Mouse (Mus musculus) 3T3-L1 (cell line): ENCODE data around the gene Dnah11.

Source experiments
- DNase-seq: peaks from one replicate; pipeline ENCODE4 v3.0.0-alpha.2; 2015; ENCODE audit warnings: low read depth, low spot score

Dnah11 gene

DNA sequence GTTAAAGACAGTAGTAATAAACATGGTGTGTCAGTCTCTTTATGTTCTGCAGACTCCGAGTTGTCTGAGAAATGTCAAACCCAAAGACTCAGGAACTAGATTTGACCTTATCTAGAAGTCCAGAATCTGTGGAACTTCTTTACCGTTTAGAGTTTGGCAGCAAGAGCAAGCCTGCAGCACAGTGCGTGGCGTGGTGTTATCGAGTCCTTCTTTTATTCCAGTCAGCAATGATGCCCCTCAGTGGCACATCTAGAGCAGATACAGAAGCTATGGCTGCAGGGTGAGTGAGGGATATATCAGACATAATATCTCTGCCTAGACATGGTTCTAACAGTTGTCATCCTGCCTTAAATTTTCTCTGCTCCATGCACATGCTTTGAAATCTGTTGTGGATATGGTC lies 336.2 kb downstream of the Dnah11 start:
- DNase-seq: no peak

DNA sequence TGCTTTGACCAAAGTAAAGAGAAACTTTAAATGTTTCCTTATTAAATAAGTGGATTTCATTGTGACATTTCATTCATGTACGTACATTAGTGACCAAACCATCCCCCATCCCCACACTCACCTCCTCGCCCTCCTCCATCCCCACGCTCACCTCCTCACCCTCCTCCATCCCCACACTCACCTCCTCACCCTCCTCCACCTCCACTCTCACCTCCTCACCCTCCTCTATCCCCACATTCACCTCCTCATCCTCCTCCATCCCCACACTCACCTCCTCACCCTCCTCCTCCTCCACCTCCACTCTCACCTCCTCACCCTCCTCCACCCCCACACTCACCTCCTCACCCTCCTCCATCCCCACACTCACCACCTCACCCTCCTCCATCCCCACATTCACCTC lies 337.6 kb downstream of the Dnah11 start:
- DNase-seq: no peak

DNA sequence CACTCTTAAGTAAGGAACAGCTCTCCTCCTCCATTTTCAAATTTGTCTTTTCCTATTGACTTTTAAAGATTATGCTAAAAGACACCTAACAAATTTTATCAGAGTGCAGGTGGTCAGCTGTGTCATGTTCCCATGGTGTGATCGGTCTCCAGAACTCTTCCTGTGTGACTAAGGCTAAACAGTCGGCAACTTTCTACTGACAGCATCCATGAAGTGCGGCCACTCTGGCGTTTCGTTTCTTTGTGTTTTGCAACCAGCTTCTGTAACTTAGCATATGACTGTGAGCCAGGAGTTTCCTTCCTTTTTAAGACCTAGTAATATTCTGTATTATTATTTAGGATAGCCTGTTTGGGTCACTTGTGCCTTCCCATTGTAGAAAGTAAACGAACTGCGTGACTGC lies 338.0 kb downstream of the Dnah11 start:
- DNase-seq: no peak

DNA sequence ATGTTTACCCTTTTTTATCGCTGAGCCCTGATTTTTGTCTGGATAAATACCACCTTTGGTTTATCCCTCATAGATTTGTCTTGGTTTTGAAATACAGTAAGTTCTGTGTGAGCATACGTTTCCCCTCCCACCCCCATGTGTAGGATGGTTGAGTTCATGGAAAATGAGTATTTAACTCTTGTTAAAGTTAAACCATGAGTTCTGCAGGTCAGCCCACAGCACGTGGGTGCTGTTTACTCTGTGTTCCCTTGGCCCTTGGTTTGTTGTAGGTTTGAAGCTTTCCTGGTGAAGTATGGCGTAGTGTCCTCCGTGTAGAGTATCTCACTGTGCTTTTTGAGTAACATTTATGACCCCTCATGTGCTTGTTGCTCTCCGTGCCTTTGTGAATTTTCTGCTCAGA lies 341.0 kb downstream of the Dnah11 start:
- no peak for DNase-seq

DNA sequence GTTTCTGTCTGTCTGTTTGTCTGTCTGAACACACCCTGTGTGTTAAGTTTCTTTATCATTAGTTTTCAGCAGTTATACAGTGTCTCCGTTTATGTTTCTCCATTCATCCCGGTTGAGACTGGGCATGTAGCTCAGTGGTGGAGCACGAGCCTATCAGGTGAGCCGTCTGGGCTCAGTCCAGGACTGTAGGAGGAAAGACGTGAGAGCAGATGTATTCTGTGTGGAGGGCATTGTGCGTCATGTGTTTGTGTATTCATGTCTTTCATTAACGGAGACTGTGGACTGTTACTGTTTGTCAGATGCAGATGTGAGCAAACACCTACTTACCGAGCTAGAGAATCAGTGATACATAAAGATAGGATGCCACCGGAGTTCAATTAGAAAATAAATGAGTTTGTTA lies 341.8 kb downstream of the Dnah11 start:
- no peak for DNase-seq

DNA sequence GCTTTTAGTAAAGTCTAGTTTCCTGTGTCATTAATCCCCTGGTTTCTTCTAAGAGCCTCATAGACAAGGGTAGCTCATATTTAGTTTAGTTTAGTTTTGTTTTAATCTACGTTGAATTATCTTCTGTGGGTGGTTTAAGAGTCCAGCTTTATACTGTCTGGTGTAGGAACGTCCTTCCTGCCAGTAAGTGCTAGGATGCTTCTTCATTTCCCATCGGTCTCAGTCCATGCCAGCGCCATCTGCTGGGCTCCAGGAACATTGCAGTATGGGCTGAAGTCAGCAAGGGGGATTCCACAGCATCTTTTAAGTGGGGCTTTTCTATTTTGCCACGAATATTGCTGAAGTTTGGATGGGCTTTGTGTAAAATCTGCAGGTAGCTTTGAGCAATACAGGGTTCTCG lies 345.5 kb downstream of the Dnah11 start:
- DNase-seq: peak; percentile 57

DNA sequence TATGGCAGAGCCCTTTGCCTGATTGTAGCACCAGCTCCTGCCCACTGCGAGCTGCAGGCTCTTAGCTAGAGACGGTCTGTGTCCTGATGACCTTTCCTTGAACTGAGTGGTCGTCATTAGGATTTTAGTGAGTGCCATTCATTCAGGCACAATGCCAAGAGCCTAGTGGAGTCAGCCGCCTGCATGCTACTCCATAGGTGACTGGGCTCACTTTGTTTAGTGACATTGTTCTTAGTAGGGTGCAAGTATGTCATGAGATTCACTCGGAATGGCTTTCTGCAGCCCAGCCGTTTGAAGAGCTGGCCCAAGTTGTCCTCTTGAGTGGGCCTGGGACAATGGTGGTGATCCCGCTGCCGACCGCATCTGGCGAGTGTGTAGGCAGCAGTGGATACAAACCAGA lies 348.4 kb downstream of the Dnah11 start:
- DNase-seq: no peak

DNA sequence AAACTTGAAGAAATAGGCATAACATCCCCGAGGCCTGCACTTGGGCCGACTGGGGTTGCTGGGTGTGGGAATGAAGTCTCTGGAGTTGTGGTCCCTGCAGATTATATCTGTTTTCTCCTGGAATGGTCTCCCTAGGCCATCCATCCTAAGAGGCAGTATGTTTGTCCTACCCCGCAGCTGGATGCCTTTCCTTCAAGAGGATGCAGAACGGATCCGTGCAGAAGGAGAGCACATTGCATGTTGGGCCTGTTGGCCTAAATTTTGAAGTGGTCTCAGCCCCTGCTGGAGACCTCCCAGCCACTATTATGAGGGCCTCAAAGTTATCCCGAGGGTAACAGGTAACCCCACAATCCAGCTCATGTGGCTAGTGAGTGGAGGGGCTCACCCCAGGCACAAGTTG lies 350.2 kb downstream of the Dnah11 start:
- DNase-seq: no peak

DNA sequence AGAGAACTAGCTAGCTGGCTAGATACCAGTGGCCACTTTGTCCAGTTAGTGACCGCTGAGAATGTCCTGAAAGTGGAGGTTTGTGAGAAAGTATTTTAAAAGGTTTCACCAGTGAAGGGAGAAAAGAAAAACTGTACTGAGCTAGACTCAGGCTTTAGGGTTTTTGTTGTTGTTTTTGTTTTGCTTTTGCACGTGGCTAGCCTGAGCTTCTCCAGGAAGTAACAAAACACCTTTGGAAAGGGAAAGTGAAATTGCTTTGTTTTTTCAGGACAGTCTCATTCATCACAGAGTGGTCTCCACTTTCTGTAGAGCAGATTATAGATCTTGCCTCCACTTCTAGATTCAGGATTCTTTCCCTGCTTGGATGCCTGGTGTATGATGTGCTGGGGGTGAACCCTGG lies 353.9 kb downstream of the Dnah11 start:
- DNase-seq: peak; percentile 12

DNA sequence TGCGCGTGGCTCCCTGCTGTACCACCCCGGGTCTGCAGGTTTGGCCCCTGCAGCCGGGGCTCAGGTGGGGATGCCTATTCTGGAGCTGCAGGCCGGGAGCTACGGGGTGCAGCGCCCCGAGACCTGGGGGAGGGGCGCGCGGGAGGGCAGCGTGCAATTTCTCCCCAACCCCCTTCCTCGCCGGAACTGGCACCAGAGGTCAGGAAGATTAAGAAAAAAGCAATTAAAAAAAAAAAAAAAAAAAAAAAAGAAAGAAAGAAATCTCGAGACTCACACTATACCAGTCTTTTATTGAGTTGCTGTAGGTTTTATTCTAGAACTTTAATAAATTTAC lies 354.8 kb downstream of the Dnah11 start:
- no peak for DNase-seq

DNA sequence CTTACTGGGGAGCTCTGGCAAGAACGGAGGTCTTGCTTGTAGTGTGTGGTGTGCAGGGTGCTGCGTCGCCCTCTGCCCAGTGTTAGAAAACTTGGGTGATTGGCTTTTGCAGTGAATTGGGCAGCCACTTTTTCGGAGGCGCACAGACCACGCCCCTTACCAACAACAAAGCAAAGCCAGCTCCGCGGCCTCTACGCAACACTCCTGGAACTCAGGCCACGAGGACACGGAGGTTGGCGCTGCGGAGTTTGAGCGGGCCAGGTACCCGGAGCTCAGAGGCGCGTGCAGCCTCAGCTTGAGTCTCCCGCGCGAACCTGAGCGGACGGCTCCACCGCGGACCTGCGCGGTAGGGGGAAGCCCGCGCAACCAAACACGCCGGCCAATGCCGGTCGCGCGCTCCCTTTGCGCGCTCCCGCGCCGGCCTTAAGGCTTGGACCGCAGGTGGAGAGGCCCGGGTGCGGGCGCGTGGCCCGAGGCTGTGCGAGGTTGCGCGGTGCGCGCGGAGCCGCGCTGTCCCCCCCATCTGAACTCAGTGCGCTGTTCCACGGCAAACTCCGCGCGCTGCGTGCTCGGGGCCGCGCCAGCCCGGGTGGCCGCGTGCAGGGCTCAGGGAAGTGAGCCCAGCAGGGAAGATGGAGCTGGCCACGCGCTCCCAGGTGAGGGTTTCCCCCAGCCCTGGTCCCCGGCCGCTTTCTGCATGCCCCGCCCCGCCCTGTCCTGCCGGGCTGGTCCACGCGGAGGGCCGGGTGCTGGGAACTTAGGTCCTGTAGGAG lies 355.4 kb downstream of the Dnah11 start:
- peak; percentile 65 for DNase-seq

DNA sequence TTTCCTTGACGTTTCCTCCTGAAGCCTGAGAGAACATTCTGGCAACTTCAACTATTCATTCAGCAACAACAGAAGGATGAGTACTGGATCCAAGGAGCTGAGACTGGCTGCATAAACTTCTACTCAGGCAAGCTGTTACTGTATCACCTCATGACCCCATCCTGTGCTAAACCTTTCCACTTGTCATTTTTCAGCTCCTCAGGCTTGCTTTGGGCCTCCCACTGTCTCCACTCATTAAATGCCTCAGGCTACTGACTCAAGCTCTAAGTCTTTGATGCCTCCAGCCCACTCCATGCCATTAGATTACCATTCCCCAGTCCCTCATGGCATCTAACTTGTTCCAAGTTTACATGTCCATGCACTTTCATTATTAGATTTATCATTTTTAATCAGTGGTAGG lies 356.2 kb downstream of the Dnah11 start:
- DNase-seq: peak; percentile 89

DNA sequence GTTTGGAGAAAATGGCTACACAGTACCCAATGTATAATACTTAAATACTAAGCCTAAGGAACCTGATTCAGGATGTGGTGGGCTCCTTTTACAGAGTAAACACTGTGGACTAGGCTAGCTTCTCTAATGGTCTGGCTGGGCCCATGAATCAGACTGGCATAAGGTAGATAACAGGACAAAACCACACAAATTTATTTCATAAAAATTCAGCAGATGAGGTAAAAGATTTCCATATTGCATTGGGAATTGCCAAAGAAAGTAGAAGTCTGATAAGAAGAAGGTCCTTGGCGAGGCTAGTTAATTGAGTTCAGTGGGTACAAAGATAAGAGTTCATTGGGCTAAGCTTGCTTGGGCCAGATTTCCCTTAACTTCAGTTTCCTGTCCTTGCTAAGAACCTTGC lies 358.1 kb downstream of the Dnah11 start:
- DNase-seq: no peak

DNA sequence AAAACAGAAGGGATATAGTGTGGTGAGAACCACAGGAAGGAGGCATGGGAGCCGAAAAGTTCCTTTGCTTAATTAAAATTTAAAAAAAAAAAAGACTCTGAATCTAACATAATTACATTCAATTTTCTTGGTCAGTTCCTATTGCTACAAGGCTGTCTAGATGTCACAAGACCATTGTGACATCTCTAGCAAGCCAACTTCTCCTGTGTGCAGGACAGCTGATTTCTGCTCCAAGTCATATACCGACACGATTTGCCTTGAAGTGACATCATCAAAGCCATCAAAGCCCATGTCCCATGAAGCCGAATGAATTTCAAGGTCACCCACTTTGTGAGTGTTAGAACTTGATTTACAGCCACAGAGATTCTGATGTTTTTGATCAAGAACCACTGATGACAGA lies 361.5 kb downstream of the Dnah11 start:
- no peak for DNase-seq

DNA sequence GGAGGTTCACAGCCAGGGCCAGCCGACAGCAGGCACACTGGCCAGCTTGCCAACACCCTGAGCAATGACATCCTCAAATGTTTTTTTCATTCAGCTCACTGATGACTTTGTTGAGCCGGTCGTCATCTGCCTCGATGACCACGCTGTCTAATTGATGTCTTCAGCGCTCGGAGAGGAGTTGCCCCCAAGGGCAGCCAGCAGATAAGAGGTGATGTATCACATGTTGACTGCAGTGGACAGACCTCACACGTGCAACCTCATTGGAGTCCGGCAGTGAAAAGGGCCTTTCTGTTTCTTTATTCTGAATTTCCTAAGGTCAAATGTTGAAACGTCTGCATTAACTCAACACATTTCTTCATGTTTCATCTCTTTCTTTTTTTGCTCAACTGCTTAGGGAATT lies 363.5 kb downstream of the Dnah11 start:
- no peak for DNase-seq

DNA sequence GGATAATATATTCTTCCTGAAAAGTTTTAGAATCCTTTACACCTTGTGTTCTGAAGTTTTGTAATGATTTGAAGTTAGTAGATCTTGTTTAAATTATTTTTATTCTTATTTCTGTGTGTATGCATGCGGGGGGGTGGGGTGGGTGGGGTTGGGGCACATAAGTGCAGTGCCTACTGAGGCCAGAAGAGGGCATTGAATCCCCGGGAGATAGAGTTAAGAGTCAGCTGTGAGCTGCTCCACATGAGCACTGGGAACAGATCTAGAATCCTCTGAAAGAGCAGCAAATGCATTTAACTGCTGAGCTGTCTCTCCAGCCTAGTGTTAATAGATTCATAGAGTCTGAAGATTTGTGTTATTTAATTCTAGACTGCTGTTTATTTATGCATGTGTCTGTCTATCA lies 364.2 kb downstream of the Dnah11 start:
- no peak for DNase-seq

DNA sequence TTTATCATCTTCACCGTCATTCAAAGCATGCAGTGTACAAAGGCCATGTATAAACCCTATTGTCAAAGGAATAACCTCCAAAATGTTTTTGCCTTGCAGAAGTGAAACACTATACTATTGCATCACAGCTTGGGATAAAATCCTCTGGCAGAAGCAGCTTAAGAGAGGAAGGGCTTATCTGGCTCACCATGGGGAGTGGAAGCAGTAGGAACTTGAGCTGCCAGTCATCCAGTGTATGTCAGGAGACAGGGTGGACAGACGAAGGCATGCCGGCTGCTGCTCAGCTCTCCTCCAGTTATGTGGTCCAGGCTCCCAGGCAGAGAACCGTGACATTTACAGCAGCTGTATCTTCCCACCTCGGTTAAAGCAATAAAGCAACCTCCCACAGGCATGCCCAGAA lies 366.7 kb downstream of the Dnah11 start:
- peak; percentile 50 for DNase-seq

DNA sequence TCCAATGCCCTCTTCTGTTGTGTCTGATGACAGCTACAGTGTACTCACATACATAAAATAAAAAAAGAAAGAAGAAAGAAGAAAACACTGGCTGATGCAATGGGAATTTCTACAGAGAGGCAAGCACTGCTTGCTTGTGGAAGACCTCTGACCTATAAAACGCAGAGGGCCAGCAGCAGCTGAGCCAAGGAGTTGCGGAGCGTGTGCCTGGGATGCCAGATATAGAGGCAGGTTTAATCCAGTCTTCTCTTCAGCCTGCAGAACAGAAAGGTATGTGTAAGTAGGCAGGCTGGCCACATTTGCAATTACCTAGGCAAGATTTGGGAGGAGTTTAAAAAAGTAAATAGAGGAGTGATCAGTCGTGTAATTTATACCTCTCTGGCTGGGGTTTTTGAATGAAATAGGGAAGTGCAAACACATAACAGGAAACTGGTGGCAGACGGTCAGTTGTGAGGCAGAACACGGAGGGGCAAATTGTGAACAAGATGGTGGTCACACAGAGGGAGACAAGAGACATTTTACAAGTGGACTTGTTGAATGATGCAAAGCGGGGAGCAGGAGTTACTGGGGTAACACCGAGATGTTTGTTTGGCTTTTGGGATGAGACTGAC lies 367.4 kb downstream of the Dnah11 start:
- DNase-seq: peak; percentile 45

DNA sequence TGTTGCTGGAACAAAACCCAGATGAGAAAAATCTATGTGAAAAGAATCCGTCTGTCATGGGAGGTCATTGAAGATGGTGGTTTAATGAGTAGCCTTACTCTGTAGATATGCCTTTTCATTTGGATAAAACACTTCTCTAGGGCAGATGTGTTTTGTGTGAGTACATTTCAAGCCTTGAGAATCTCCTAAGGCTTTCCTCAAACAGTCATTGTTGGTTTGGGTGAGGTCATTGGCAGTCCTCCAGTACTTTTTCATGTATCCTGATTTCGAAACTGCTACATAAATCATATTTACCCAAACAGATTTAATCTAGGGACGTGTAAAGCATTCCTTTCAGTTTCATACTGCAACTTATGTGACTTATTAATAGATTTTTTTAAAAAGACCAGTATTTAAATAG lies 370.5 kb downstream of the Dnah11 start:
- peak; percentile 92 for DNase-seq
